Mouse (Mus musculus) forelimb bud, embryonic 11.5 days (tissue): Measurements from ENCODE around the gene Fstl4.
"Not testable (repeated sequence)": the region's sequence is repeated elsewhere in the genome, so short reads cannot be mapped to it uniquely, and the experiment has no call there.

Experiments used
- DNase-seq: peaks from one replicate; pipeline ENCODE4 v3.0.0-alpha.2; 2012; ENCODE audit warnings: low read depth, low spot score

Fstl4 gene

DNA sequence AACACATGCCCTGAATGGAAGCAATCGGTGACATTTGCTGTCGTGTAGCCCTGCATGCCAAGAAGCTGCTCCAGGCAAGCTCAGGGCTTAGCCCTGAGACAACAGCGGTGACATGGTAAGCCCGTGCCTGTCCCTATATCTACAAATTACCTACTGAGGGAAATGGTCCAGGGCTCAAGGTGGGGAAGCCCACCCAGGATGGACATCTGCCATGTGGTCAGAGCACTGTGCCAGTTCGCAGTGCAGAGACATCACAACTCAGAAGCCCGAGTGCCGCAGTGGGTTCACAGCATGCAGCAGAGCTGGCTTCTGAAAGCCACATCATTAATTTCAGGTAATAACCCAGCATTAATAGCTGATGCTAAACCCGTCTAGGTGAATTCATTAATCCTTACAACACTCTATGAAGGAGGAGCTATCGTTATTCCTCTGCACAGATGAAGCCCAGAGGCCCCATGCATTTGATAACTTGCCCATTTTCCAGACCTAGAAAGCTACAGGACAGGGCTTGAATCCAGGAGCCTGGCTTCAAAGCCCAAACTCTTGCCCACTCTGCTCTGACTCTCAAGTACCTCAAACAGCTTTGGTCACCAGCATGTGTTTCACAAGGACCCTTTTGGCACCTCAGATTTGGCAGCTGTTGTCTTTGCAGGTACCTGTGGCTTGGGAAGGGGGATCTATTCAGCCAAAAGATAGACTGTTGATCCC lies 321.6 kb downstream of the Fstl4 start:
- no peak for DNase-seq

GRCm38 (mm10) chr11:53087896-53088295 lies 323.5 kb downstream of the Fstl4 start:
- DNase-seq, result not testable (repeated sequence)

DNA sequence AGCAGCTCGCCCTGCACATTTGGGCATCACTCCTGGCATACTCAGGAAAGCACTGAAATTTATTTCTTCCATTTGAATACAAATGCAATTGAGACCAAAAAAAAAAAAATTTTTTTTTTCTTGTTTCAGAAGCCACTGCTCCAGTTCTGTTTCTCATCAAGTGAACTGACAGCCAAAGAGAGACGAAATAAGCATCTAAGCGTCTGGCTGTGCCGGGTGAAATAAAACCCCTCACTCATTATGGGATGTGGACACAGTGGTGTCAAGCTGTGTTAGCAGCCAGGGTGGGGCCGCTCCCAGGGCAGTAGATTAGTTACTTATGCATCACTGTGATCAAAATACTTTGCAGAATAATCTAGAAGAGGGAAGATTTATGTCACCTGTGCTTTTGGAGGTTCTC lies 327.2 kb downstream of the Fstl4 start:
- DNase-seq, result no peak

- no peak for DNase-seq
Observed at GRCm38 (mm10) chr11:53096871-53097270, 332.4 kb downstream of the Fstl4 start.

DNA sequence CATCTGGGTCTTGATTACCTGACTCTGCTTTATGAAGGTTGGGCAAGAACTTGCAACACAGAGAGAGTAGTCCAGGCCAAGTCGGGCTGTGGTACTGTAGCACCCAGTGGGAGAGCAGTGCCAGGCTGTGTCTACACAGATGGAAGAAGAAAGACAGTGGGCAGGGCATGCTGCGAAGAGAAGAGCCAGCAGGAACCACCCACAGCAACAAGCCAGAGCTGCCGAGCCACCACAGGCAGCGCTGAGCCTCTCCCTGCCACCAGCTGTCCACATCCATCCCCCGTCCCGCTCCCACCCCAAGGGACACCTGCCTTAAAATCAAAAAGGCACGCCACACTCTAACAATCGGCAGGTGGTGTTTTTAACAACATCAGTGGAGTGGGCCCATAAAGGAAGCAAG lies 332.9 kb downstream of the Fstl4 start:
- DNase-seq, result no peak

- no peak for DNase-seq
Observed at GRCm38 (mm10) chr11:53097870-53098269, 333.4 kb downstream of the Fstl4 start.

- no peak for DNase-seq
Observed at GRCm38 (mm10) chr11:53098780-53099198, 334.4 kb downstream of the Fstl4 start.

GRCm38 (mm10) chr11:53099322-53099721 lies 334.9 kb downstream of the Fstl4 start:
- DNase-seq, result no peak

GRCm38 (mm10) chr11:53101732-53102131 lies 337.3 kb downstream of the Fstl4 start:
- DNase-seq, result no peak

GRCm38 (mm10) chr11:53103601-53104325 lies 339.3 kb downstream of the Fstl4 start:
- DNase-seq, result no peak

GRCm38 (mm10) chr11:53107706-53108105 lies 343.3 kb downstream of the Fstl4 start:
- DNase-seq, result peak; percentile 51

- DNase-seq, result no peak
Observed at GRCm38 (mm10) chr11:53108798-53109197, 344.4 kb downstream of the Fstl4 start.

GRCm38 (mm10) chr11:53109701-53110467 lies 345.4 kb downstream of the Fstl4 start:
- no peak for DNase-seq

DNA sequence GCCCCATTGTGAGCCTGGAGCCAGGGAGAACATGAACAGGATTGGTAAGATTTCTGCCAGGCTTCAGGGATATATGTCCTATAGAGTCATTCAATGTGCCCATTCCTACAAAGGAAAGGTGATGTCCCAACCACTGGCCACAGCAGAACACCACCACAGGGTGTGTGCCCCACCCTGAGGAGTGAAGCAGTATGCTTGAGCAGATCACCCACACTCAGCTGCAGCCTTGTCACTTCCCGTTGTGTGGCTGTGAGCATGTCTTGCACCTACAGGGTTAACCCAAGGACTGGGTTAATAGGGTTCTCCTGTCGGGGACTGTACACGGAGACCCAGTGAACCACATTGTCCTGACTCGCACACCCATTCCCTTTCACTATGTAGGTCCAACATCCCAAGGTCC lies 351.3 kb downstream of the Fstl4 start:
- DNase-seq, result no peak

GRCm38 (mm10) chr11:53116356-53116755 lies 351.9 kb downstream of the Fstl4 start:
- DNase-seq, result no peak

DNA sequence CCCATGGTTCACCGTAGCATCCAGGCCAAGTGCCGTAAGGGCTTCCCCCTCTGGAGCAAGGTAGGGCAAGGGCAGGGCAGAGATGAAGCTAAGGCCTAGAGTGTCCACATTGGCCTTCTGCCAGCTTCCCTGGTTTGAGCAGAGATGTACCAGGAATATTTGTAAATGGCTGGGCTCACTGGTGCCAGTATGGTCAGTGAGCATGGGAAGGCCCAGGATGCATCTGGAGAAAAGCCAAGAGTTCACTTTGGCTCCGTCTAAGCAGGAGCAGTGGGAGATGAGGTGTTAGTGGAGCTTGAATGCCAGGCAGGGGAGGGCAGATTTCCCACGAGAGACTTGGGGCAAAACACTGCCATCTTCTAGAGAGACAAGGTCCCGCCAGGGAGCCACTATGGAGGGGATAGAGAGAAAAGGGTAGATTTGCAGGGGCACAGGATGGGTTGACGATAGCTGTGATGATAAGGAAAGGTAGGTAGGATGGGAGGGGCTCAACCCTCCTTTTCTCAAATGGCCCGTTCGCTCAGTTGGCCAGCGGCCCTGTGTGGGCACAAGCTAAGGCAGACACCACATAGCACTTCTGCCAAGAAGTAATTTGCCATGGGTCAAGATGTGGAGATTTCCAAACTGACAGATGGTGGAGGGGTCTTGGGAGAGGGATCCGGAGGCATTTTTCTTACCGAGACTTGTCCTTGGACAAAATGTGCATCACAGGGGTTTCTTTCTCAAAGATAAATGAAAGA lies 354.0 kb downstream of the Fstl4 start:
- DNase-seq, result no peak

DNA sequence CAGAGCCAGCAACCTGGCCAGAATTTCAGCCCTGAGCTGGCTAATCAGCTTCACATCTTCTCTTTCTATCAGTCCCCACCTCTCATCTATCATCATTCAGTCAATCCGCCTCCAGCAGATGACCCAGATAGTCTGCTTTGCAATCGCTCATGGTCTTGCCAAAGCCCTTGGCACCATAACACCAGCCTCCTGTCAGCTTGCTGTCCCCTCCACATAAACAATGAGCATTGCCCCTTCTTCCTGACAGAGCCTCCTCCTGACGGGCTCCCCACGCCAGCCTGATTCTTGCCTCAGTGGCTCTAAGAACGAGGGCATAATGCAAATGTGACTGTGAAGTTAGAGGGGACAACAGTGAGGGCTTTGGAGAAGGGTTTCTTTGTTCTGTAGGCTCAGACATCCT lies 355.5 kb downstream of the Fstl4 start:
- no peak for DNase-seq

- DNase-seq, result no peak
Observed at GRCm38 (mm10) chr11:53121208-53121607, 356.8 kb downstream of the Fstl4 start.

GRCm38 (mm10) chr11:53124799-53125198 lies 360.4 kb downstream of the Fstl4 start:
- DNase-seq, result no peak

DNA sequence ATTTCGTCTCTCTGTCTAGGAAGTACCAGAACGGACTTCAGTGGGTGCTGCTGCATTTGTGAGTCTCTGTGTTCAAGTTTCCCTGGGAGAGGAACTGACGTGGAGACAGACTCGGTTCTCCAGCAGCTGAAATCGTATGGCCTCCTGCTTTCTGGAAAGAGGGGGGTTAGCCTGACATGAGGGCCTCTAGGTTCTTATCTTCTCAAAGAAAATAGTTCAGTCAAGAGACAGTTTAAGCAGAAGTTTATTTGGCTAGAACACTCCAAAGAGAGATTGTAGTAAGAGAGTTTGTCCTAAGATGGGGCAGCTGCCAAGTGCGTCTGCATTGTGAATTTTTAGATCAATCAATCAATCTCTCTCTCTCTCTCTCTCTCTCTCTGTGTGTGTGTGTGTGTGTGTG lies 362.2 kb downstream of the Fstl4 start:
- DNase-seq, result no peak

- DNase-seq, result no peak
Observed at GRCm38 (mm10) chr11:53128661-53129060, 364.2 kb downstream of the Fstl4 start.
